Mouse (Mus musculus) midbrain, embryonic 14.5 days (tissue): ENCODE measurements around the gene Sfrp5. TPM values are rescaled to one million over a fixed set of nuclear protein-coding genes. Genes with fewer than 3 reads are reported as not detected.

ENCODE experiments used
- ATAC-seq: fragments of 200-750 bp; cut with Nextera tagmentation; 2 replicates; pipeline ENCODE4 v1.8.0; 2017; ENCODE audit warnings: moderate number of reproducible peaks, moderate library complexity; ENCODE audit not compliant: low FRiP score, low TSS enrichment
- DNase-seq: peaks from one replicate; pipeline ENCODE4 v3.0.0-alpha.2; 2015
- H3K27ac ChIP-seq: fragments of 300-500 bp; sonication (generic); replicated peaks from 2 replicates; pipeline ENCODE4 v1.5.1; 2014; ENCODE audit warnings: mild to moderate bottlenecking, low read depth, low read length, moderate library complexity
- H3K27me3 ChIP-seq: fragments of 300-500 bp; sonication (generic); 2 replicates; pipeline ENCODE4 v1.6.1; 2014; ENCODE audit warnings: low read length, control low read depth, mixed read lengths; ENCODE audit not compliant: control insufficient read depth, insufficient read depth
- H3K36me3 ChIP-seq: fragments of 300-500 bp; sonication (generic); 2 replicates; pipeline ENCODE4 v1.6.1; 2014; ENCODE audit warnings: low read length, control low read depth; ENCODE audit not compliant: control insufficient read depth, insufficient read depth
- H3K4me1 ChIP-seq: fragments of 300-500 bp; sonication (generic); 2 replicates; pipeline ENCODE4 v1.6.1; 2014; ENCODE audit warnings: mild to moderate bottlenecking, antibody characterized with exemption, low read length, control low read depth; ENCODE audit not compliant: control insufficient read depth, insufficient read depth
- H3K4me2 ChIP-seq: fragments of 300-500 bp; sonication (generic); 2 replicates; pipeline ENCODE4 v1.6.1; 2014; ENCODE audit warnings: mild to moderate bottlenecking, low read length, moderate library complexity
- H3K4me3 ChIP-seq: fragments of 300-500 bp; sonication (generic); replicated peaks from 2 replicates; pipeline ENCODE4 v1.5.1; 2014; ENCODE audit warnings: low read depth, low read length
- H3K9ac ChIP-seq: fragments of 300-500 bp; sonication (generic); replicated peaks from 2 replicates; pipeline ENCODE4 v1.6.1; 2014; ENCODE audit warnings: mild to moderate bottlenecking, low read length, moderate library complexity
- H3K9me3 ChIP-seq: fragments of 300-500 bp; sonication (generic); 2 replicates; pipeline ENCODE4 v1.6.1; 2016; ENCODE audit warnings: low read length, control low read depth, mixed read lengths; ENCODE audit not compliant: control insufficient read depth
- WGBS: fragments of 180-500 bp; shearing (Covaris S2); extraction: QIAGEN DNeasy Blood & Tissue Kit; methylation state at CpG from one replicate; pipeline ENCODE4 v1.1.7; 2014; 5-methylcytosine and 5-hydroxymethylcytosine counted together
- polyA plus RNA-seq: library from polyadenylated mRNA; unstranded; fragments of >200 nt; fragmentation: Nextera tagmentation; extraction: Ambion mirVana; gene quantifications from 2 replicates; pipeline ENCODE4 v1.2.1, GENCODE M21; 2014

The Sfrp5 gene
- 0.68 and 0.82 TPM in 2 replicates for polyA plus RNA-seq

DNA sequence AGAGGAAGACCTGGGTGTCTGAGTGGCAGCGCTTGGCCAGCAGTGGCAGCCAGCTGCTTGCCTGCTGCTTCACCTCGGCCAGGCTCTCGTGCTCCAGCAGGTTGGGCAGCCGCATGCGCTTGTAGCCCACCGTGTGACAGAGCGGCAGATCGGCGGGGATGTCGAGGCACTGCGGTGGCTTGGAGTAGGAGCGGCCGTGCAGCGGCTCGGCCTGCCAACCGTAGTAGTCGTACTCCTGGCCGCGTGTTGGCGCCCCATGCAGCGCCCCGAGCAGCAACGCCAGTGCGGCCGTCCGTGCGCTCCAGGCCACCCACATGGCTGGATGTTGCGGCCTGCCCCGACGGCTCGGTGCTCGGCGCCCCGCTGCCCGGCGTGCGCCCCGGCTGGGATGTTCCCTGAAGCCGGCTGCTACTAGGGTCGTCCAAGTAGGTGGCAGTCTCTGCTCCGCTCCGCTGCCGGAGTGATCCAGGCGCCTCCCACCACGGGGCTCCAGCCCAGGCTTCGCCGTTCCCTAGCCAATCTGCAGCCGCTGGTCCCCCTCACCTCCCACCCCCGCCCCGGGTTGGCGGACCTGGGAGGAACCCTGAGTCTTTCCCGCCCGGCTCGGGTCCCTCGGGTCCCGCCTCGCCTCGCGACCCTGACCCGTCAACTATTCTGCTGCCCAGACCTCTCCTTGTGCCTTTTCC lies at the start of gene Sfrp5:
Gene Sfrp5, minus strand, starts transcription at position 557 of the 686 bp plus-strand sequence.
- no peaks in the 10 kb centered on the region for H3K36me3 ChIP-seq
- no peaks in the 10 kb centered on the region for H3K9me3 ChIP-seq
- H3K4me1 ChIP-seq: no peaks in the 10 kb centered on the region
- 0 out of 2 replicates have a peak within 1 kb of the TSS, but pooled peaks have one; percentile 12 for H3K9ac ChIP-seq
- ATAC-seq: no peak
- H3K4me2 ChIP-seq: peak within 1 kb of the TSS; percentile 47
- under 1% methylated on average over 60 of the region's 60 CpGs for WGBS
- H3K4me3 ChIP-seq: peak within 1 kb of the TSS; percentile 23
- peaks cover 50% of the 10 kb centered on the region for H3K27me3 ChIP-seq
- H3K27ac ChIP-seq: no peak within 1 kb of the TSS
- DNase-seq: peak; percentile 44

DNA sequence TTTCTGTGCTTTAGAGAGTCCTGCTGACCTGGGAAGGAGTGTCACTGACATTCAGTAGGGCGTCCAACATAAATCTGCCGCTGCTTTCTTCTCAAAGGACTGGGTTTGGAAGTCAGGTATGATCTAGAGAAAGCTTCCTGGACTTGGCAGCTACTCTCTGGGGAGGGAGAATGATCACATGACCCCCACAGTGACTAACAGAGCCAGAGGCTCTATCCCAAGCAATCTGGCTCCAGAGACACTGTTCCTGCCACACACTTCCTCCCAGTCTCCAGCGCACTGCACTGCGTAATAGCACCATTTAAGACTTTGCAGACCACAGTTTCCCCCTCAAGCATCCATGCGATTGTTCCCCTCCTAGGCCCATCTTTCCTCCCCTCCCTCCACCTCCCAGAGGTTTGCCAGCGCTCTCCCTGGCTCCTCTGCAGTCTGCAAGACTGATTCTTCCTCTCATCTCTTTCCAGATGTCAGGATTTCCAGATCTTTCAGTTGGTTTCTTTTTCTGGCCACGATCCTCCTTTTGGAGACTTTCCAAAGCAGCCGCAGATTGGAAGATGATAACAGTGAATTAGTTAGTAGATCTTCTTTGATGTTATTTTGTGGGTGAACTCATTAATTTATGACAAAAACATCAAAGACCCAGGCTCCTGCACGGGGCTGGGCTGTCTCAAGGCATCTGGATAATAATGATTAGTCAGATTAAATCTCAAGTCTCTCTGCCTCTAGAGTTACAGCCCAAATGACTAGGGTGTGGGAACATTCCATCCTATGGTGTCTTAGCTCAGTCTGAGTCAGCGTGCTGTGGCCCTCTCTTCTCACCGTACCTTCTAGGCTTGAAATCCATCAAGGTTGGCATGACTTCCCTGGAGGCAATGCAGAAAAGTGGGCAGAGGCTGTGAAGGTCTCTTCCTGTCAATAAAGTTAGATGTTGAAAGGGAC lies 48.2 kb upstream of the Sfrp5 start:
- Histone ChIP-seq H3K9ac (no peak overlapping the region), H3K4me2 (no peak overlapping the region), H3K36me3 (no peaks in the 10 kb centered on the region), H3K9me3 (no peaks in the 10 kb centered on the region), H3K4me1 (peaks cover 6% of the 10 kb centered on the region), H3K4me3 (no peak overlapping the region), H3K27me3 (no peaks in the 10 kb centered on the region), H3K27ac (no peak overlapping the region)
- DNase-seq (no peak), ATAC-seq (no peak)
- WGBS: 71% methylated on average over 11 of the region's 11 CpGs

DNA sequence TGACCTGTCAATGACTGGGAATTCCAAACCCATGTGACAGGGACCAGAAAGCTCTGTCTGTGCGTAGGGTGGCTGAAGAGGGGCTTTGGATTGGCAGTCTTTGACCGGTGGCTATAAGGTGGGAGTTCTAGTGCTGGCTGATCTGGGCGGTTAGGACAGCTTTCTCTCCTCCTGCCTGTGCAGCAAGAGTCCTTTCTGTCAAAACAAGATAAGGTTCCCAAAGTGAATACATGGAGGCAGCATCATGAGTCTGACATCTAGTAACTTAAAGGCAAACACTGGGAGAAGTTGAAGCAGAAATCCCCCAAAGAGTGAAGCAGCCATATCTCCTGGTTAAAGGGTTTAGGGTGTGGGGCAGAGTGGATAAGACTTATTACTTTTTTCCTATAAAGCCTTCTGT lies 45.5 kb upstream of the Sfrp5 start, which contains the start of gene Golga7b:
Gene Golga7b, plus strand, starts transcription at position 56 of the 400 bp plus-strand sequence.
- Histone ChIP-seq H3K4me3 (no peak within 1 kb of the TSS), H3K9ac (no peak within 1 kb of the TSS), H3K4me1 (no peaks in the 10 kb centered on the region), H3K36me3 (no peaks in the 10 kb centered on the region), H3K4me2 (no peak within 1 kb of the TSS), H3K9me3 (no peaks in the 10 kb centered on the region), H3K27me3 (no peaks in the 10 kb centered on the region), H3K27ac (no peak within 1 kb of the TSS)
- WGBS: 78% methylated on average over 3 of the region's 3 CpGs
- no peak for ATAC-seq
- no peak for DNase-seq

DNA sequence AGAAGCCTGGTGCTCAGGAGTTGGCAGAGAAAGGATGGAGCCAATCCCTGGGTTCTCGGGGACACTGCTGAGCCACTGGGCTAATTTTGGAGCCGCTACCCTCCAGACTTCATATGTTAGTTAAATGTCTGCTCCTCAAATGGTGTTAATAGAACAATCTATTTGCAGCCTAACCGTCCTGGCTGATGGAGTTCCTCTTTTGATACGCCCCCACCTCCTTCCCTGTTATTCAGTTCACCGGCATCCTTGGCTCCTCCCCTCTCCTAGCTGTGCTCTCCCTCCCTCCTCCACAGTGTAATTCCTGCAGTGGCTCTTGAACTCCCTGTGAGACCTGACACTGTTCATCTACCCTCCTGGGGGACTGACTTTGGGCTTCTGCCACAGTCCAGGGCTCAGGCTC lies 44.6 kb upstream of the Sfrp5 start:
- Histone ChIP-seq H3K9me3 (no peaks in the 10 kb centered on the region), H3K27me3 (no peaks in the 10 kb centered on the region), H3K4me2 (no peak overlapping the region), H3K27ac (no peak overlapping the region), H3K9ac (no peak overlapping the region), H3K36me3 (no peaks in the 10 kb centered on the region), H3K4me3 (no peak overlapping the region), H3K4me1 (no peaks in the 10 kb centered on the region)
- DNase-seq: no peak
- ATAC-seq: no peak
- WGBS: 48% methylated on average over 5 of the region's 5 CpGs

DNA sequence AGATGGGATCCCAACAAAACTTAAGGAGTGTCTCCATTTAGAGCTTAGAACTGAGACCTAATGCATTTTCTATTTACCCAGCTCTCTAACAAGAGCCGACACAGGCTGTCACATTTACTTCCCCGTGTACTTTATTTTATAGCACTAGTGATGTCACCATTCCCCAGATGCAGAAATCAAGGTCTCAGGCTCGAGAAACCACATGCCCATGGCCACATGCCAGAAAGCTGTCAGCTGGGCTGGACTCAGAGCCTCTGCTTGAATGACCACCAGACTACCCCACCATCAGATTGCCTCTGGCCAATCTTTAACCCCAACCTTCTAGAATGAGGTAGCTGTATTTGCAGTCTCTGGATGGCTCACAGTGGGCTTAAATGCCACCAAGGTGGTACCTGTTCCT lies 41.3 kb upstream of the Sfrp5 start:
- no peak overlapping the region for H3K9ac ChIP-seq
- no peaks in the 10 kb centered on the region for H3K27me3 ChIP-seq
- no peak for ATAC-seq
- no peaks in the 10 kb centered on the region for H3K36me3 ChIP-seq
- no peaks in the 10 kb centered on the region for H3K4me1 ChIP-seq
- no peak overlapping the region for H3K27ac ChIP-seq
- DNase-seq: no peak
- WGBS: 70% methylated on average over 3 of the region's 3 CpGs
- no peak overlapping the region for H3K4me3 ChIP-seq
- H3K9me3 ChIP-seq: no peaks in the 10 kb centered on the region
- no peak overlapping the region for H3K4me2 ChIP-seq

DNA sequence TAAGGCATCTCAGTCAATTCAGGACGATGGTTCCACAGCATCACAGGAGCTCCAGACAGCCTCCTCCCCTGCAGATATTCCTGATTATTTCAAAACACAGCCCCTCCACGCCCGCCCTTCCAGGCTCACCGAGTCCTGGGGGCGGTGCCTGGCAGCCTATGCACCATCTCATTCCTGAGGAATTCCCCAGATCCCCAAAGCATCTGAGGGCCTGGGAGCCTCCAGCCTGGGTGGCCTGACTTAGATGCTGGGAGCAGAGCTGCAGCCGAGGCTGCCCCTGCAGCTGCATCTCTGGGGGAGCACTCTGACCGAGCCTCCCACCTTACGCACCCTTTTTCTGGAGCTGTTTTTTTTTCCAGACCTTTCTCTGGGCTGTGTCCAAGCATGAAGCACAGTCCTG lies 38.8 kb upstream of the Sfrp5 start:
- WGBS: 55% methylated on average over 8 of the region's 8 CpGs
- peaks cover 7% of the 10 kb centered on the region; the same call in 1 of the 2 replicates for H3K4me1 ChIP-seq
- no peak overlapping the region for H3K9ac ChIP-seq
- no peak for ATAC-seq
- no peaks in the 10 kb centered on the region for H3K27me3 ChIP-seq
- H3K36me3 ChIP-seq: no peaks in the 10 kb centered on the region
- H3K27ac ChIP-seq: no peak overlapping the region
- no peak overlapping the region for H3K4me2 ChIP-seq
- no peak for DNase-seq
- no peaks in the 10 kb centered on the region for H3K9me3 ChIP-seq
- no peak overlapping the region for H3K4me3 ChIP-seq

DNA sequence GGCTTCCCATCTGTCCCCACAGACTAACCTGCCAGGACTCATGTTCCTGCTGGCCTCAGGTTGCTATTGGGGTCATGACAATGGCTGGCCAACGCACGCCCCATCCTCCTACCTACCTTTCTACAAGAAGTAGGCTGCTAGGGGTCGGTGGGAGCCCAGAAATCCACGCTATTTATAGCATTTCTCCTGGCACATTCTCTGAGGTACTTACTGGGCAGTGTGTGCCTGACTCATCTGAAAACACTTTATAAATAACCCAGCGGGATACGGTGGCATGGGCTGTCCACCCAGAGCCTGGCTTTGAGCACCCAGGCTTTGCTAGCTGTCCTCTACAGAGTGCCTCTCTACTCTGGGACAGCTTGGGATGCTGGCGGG lies 36.3 kb upstream of the Sfrp5 start:
- no peak overlapping the region for H3K27ac ChIP-seq
- H3K9me3 ChIP-seq: no peaks in the 10 kb centered on the region
- H3K9ac ChIP-seq: no peak overlapping the region
- no peak overlapping the region for H3K4me2 ChIP-seq
- H3K4me3 ChIP-seq: no peak overlapping the region
- 68% methylated on average over 7 of the region's 7 CpGs for WGBS
- peaks cover 7% of the 10 kb centered on the region; the same call in 1 of the 2 replicates for H3K4me1 ChIP-seq
- ATAC-seq (no peak), DNase-seq (no peak)
- H3K36me3 ChIP-seq: no peaks in the 10 kb centered on the region
- no peaks in the 10 kb centered on the region for H3K27me3 ChIP-seq

DNA sequence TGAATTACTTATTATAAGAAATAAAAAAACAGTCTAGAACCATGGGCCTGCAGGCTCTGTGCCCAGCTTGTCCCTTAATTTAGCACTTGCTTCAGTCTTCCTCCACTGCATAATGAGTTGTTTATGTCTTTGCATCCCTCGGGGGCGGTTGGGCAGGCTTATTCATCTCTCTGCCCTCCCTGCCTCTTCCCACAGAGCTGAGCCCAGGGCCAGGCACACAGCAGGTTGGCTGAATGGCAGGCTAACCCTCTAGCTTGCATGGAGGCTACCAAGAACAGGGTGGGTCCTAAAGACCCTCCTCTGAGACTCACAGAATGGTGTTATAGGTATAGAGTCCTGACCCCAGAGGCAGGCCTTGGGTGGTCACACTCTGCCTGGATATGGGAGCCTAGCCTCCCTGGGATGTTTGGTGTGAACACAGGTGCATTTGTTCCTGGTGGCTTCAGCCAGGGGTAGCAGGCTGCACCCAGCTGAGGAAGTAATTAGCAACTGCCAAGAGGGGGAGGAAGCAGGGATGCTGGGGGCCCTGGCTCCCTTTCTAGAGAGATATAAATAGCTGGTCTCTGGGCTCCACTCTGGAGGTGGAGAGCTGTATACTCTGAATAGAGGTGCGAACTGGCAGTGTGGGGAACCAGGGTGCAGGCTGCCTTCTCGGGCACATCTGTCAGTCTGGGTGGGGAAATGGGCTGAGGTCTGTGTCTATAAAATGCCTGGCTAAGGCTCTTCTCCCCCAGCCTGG lies 35.7 kb upstream of the Sfrp5 start:
- DNase-seq (peak; percentile 55), ATAC-seq (no peak; the same call in 1 of the 2 replicates)
- Histone ChIP-seq H3K27ac (peak overlapping the region; percentile 22; the same call in 1 of the 2 replicates), H3K4me2 (no peak overlapping the region), H3K36me3 (no peaks in the 10 kb centered on the region), H3K27me3 (no peaks in the 10 kb centered on the region), H3K9ac (no peak overlapping the region), H3K4me3 (no peak overlapping the region), H3K4me1 (peaks cover 7% of the 10 kb centered on the region; the same call in 1 of the 2 replicates), H3K9me3 (no peaks in the 10 kb centered on the region)
- WGBS: 28% methylated on average over 4 of the region's 4 CpGs
